Mouse (Mus musculus): Measurements from ENCODE around the gene Kdelr3. TPM values are rescaled to one million over a fixed set of nuclear protein-coding genes. Genes with fewer than 3 reads are reported as not detected.

Gene Kdelr3
- polyA plus RNA-seq, 1 experiment = 74.7 TPM

DNA sequence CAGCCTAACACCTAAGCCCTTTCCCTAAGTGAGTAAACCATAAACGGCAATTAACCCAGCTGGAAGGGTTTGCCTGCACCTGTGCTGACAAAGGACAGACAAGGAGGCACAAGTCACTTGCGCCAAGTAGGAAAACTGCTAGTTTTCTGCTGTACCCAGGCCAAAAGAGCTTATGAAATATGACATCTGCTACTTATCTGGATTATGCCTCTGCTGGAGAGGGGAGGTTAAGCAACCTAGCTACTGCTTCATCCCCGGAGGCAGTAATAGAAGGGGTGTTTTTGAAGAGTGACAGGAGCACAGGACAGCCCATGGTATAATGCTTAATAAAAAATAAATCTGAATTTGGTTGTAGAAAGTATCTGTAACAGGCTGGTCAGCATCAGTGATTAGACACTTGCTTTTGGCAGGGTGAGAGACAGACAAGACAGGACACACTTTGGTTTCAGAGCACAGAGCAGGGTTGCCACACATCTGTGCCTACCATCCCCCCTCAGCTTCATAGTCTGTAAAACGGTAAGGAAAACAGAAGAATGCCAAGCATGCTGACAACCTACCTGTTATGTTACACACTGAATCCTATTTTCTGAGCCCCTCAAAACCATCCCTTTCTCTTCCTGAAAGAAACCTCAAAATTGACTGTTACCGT is 11.9 kb downstream of the Kdelr3 start:
- no peak overlapping the region for H3K4me3 ChIP-seq
- H3K4me2 ChIP-seq (ENCODE audit: low read depth) = no peak overlapping the region
- no peak overlapping the region for H3ac ChIP-seq (ENCODE audit: control insufficient read depth, insufficient read length)
- no peaks in the 10 kb centered on the region for H3K27me3 ChIP-seq (ENCODE audit: control insufficient read depth, insufficient read depth, insufficient read length)
- TF ChIP-seq POLR2AphosphoS2 (IDR thresholded peaks at IDR 0.05; ENCODE audit: insufficient read length, low read depth) = peak; percentile 78
- TF ChIP-seq TCF12 (IDR thresholded peaks at IDR 0.05; ENCODE audit: insufficient read depth, poor library complexity, severe bottlenecking) = no peak
- peaks cover 3% of the 10 kb centered on the region for H3K79me2 ChIP-seq (ENCODE audit: control insufficient read depth, insufficient read depth)
- peaks cover 74% of the 10 kb centered on the region for H3K36me3 ChIP-seq (ENCODE audit: control insufficient read depth, insufficient read depth)

DNA sequence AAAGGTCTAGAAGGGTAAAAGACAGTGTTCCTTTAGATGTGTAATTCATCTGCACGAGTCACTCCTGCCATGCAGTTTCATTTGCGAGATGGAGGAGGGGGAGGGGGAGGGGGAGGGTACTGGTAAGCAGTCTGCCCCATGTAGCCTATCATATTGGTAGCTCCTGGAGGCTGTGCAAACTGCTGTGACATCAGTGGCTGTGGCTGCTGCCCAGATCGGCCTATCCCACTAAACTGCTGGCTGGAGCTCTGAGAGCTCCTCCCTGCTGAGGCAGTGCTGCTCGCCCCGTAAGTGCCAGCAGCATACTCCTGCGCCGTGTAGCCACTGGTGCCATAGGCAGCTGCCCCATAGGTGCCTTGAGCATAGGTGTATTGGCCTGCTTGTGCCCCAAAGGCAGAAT is 13.7 kb downstream of the Kdelr3 start:
- Histone ChIP-seq H3K36me3 (ENCODE audit: control insufficient read depth, insufficient read depth) (peaks cover 93% of the 10 kb centered on the region), H3ac (ENCODE audit: control insufficient read depth, insufficient read length) (no peak overlapping the region), H3K79me2 (ENCODE audit: control insufficient read depth, insufficient read depth) (peaks cover 7% of the 10 kb centered on the region), H3K4me3 (no peak overlapping the region), H3K27me3 (ENCODE audit: control insufficient read depth, insufficient read depth, insufficient read length) (no peaks in the 10 kb centered on the region), H3K4me2 (ENCODE audit: low read depth) (no peak overlapping the region)
- TF ChIP-seq USF1 (IDR thresholded peaks at IDR 0.05; ENCODE audit: low read depth) (no peak), TCF3 (IDR thresholded peaks at IDR 0.05; ENCODE audit: insufficient read length, low read depth) (no peak), POLR2AphosphoS2 (IDR thresholded peaks at IDR 0.05; ENCODE audit: insufficient read length, low read depth) (peak; percentile 75), MYOG (IDR thresholded peaks at IDR 0.05; ENCODE audit: control insufficient read depth in 1 of 3, insufficient read depth in 1 of 3, insufficient read length in 2 of 3, low read depth in 2 of 3) (no peak), MAX (IDR thresholded peaks at IDR 0.05; ENCODE audit: low read depth) (no peak), CEBPB (IDR thresholded peaks at IDR 0.05; ENCODE audit: insufficient read depth, poor library complexity, severe bottlenecking) (no peak), SRF (IDR thresholded peaks at IDR 0.05; ENCODE audit: control insufficient read depth, insufficient read length, low read depth) (no peak), POLR2A (IDR thresholded peaks at IDR 0.05; ENCODE audit: insufficient read length, low read depth) (peak; percentile 38), E2F4 (IDR thresholded peaks at IDR 0.05; ENCODE audit: insufficient read depth) (no peak), REST (IDR thresholded peaks at IDR 0.05; ENCODE audit: insufficient read depth, insufficient read length) (no peak), MYOD1 (IDR thresholded peaks at IDR 0.05; ENCODE audit: control insufficient read depth in 1 of 3, insufficient read length in 2 of 3, low read depth in 2 of 3) (no peak), TCF12 (IDR thresholded peaks at IDR 0.05; ENCODE audit: insufficient read depth, poor library complexity, severe bottlenecking) (no peak)

DNA sequence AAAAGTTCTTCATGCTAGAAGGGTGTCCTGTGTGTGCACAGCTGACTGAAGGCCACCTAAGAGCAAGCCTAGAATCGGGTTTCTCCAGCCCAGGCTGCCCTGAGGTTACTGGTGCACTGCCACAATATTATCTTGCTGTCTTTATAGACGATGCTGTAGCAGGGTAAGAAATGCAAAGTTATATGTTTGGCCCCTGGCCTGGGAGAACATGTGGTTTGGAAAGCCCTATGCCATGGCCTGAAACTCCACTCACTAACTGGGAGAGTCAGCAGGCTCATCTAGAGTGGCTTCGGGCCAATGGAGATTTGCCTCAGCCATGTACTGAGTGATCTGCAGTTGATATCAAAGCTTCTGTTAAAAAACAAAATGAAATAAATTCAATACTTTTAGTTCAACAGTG is 17.6 kb downstream of the Kdelr3 start:
- no peak overlapping the region for H3K4me2 ChIP-seq (ENCODE audit: low read depth)
- TF ChIP-seq TCF12 (IDR thresholded peaks at IDR 0.05; ENCODE audit: insufficient read depth, poor library complexity, severe bottlenecking) = no peak
- no peak for TF ChIP-seq MYOG (IDR thresholded peaks at IDR 0.05; ENCODE audit: control insufficient read depth in 1 of 3, insufficient read depth in 1 of 3, insufficient read length in 2 of 3, low read depth in 2 of 3)
- TF ChIP-seq MAX (IDR thresholded peaks at IDR 0.05; ENCODE audit: low read depth) = no peak
- no peak for TF ChIP-seq E2F4 (IDR thresholded peaks at IDR 0.05; ENCODE audit: insufficient read depth)
- TF ChIP-seq USF1 (IDR thresholded peaks at IDR 0.05; ENCODE audit: low read depth) = no peak
- no peak for TF ChIP-seq MYOD1 (IDR thresholded peaks at IDR 0.05; ENCODE audit: control insufficient read depth in 1 of 3, insufficient read length in 2 of 3, low read depth in 2 of 3)
- no peak for TF ChIP-seq SRF (IDR thresholded peaks at IDR 0.05; ENCODE audit: control insufficient read depth, insufficient read length, low read depth)
- H3ac ChIP-seq (ENCODE audit: control insufficient read depth, insufficient read length) = no peak overlapping the region
- H3K79me2 ChIP-seq (ENCODE audit: control insufficient read depth, insufficient read depth) = peaks cover 17% of the 10 kb centered on the region
- peaks cover 97% of the 10 kb centered on the region for H3K36me3 ChIP-seq (ENCODE audit: control insufficient read depth, insufficient read depth)
- no peaks in the 10 kb centered on the region for H3K27me3 ChIP-seq (ENCODE audit: control insufficient read depth, insufficient read depth, insufficient read length)
- H3K4me3 ChIP-seq = no peak overlapping the region

DNA sequence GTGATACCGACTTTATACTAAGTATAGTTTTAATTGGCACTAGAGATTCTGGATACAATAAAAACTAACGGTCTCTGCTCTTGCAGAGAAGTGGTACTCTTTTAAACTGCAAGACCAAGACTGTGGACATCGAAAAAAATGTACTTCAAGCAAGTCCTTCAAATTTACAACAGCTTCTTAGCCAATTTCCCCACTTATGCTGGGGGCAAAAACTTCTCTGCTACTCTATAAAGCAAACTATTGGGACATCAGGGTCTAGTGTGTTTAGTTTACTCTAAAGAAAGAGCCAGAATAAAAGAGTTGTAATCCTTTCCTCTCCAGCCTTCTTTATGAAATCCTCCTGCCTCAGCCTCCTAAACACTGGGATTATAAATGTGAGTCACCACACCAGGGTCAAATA is 27.8 kb downstream of the Kdelr3 start:
- TF ChIP-seq E2F4 (IDR thresholded peaks at IDR 0.05; ENCODE audit: insufficient read depth) = no peak
- TF ChIP-seq REST (IDR thresholded peaks at IDR 0.05; ENCODE audit: insufficient read depth, insufficient read length) = no peak
- TF ChIP-seq POLR2A (IDR thresholded peaks at IDR 0.05; ENCODE audit: insufficient read length, low read depth) = no peak
- TF ChIP-seq MYOG (IDR thresholded peaks at IDR 0.05; ENCODE audit: control insufficient read depth in 1 of 3, insufficient read depth in 1 of 3, insufficient read length in 2 of 3, low read depth in 2 of 3) = no peak
- TF ChIP-seq USF1 (IDR thresholded peaks at IDR 0.05; ENCODE audit: low read depth) = no peak
- TF ChIP-seq MAX (IDR thresholded peaks at IDR 0.05; ENCODE audit: low read depth) = no peak
- no peak for TF ChIP-seq MYOD1 (IDR thresholded peaks at IDR 0.05; ENCODE audit: control insufficient read depth in 1 of 3, insufficient read length in 2 of 3, low read depth in 2 of 3)
- TF ChIP-seq TCF3 (IDR thresholded peaks at IDR 0.05; ENCODE audit: insufficient read length, low read depth) = no peak
- no peak for TF ChIP-seq TCF12 (IDR thresholded peaks at IDR 0.05; ENCODE audit: insufficient read depth, poor library complexity, severe bottlenecking)
- TF ChIP-seq SRF (IDR thresholded peaks at IDR 0.05; ENCODE audit: control insufficient read depth, insufficient read length, low read depth) = no peak
- TF ChIP-seq CEBPB (IDR thresholded peaks at IDR 0.05; ENCODE audit: insufficient read depth, poor library complexity, severe bottlenecking) = no peak
- no peak for TF ChIP-seq POLR2AphosphoS2 (IDR thresholded peaks at IDR 0.05; ENCODE audit: insufficient read length, low read depth)
- peaks cover 57% of the 10 kb centered on the region for H3K36me3 ChIP-seq (ENCODE audit: control insufficient read depth, insufficient read depth)
- H3K4me2 ChIP-seq (ENCODE audit: low read depth) = peak overlapping the region; percentile 95
- H3K4me3 ChIP-seq = peak overlapping the region; percentile 89
- H3K79me2 ChIP-seq (ENCODE audit: control insufficient read depth, insufficient read depth) = peaks cover 65% of the 10 kb centered on the region
- H3K27me3 ChIP-seq (ENCODE audit: control insufficient read depth, insufficient read depth, insufficient read length) = no peaks in the 10 kb centered on the region
- H3ac ChIP-seq (ENCODE audit: control insufficient read depth, insufficient read length) = no peak overlapping the region

DNA sequence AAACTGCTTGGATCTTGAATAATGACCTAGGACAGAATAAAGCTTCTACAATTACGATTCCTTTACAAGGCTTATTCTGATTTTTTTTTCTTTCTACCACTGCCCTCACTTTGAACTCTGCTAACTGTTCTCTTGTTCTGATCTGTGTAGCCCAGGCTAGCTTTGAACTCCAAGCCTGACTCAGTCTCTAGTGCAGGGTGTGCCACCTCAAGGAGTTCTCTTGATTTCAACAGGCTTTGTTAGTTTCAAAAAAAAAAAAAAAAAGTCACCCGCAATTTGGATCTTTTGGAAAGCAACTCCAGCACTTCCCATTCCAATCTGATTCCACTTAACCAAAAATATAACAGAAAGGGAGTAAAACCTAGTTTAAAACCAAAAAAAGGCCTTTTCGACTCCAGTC is 29.3 kb downstream of the Kdelr3 start:
- H3K4me3 ChIP-seq = peak overlapping the region; percentile 89
- no peak for TF ChIP-seq REST (IDR thresholded peaks at IDR 0.05; ENCODE audit: insufficient read depth, insufficient read length)
- TF ChIP-seq TCF3 (IDR thresholded peaks at IDR 0.05; ENCODE audit: insufficient read length, low read depth) = no peak
- no peak for TF ChIP-seq TCF12 (IDR thresholded peaks at IDR 0.05; ENCODE audit: insufficient read depth, poor library complexity, severe bottlenecking)
- no peak for TF ChIP-seq POLR2AphosphoS2 (IDR thresholded peaks at IDR 0.05; ENCODE audit: insufficient read length, low read depth)
- no peak for TF ChIP-seq POLR2A (IDR thresholded peaks at IDR 0.05; ENCODE audit: insufficient read length, low read depth)
- no peak for TF ChIP-seq SRF (IDR thresholded peaks at IDR 0.05; ENCODE audit: control insufficient read depth, insufficient read length, low read depth)
- no peak for TF ChIP-seq CEBPB (IDR thresholded peaks at IDR 0.05; ENCODE audit: insufficient read depth, poor library complexity, severe bottlenecking)
- no peak for TF ChIP-seq MYOD1 (IDR thresholded peaks at IDR 0.05; ENCODE audit: control insufficient read depth in 1 of 3, insufficient read length in 2 of 3, low read depth in 2 of 3)
- no peak for TF ChIP-seq MAX (IDR thresholded peaks at IDR 0.05; ENCODE audit: low read depth)
- no peak for TF ChIP-seq MYOG (IDR thresholded peaks at IDR 0.05; ENCODE audit: control insufficient read depth in 1 of 3, insufficient read depth in 1 of 3, insufficient read length in 2 of 3, low read depth in 2 of 3)
- no peak for TF ChIP-seq E2F4 (IDR thresholded peaks at IDR 0.05; ENCODE audit: insufficient read depth)
- TF ChIP-seq USF1 (IDR thresholded peaks at IDR 0.05; ENCODE audit: low read depth) = no peak
- H3ac ChIP-seq (ENCODE audit: control insufficient read depth, insufficient read length) = peak overlapping the region; percentile 87
- H3K4me2 ChIP-seq (ENCODE audit: low read depth) = peak overlapping the region; percentile 95
- peaks cover 4% of the 10 kb centered on the region for H3K27me3 ChIP-seq (ENCODE audit: control insufficient read depth, insufficient read depth, insufficient read length)
- H3K36me3 ChIP-seq (ENCODE audit: control insufficient read depth, insufficient read depth) = peaks cover 42% of the 10 kb centered on the region
- peaks cover 51% of the 10 kb centered on the region for H3K79me2 ChIP-seq (ENCODE audit: control insufficient read depth, insufficient read depth)

Data from myocyte (in vitro differentiated cells).